Mouse (Mus musculus) hindbrain, embryonic 16.5 days (tissue): ENCODE measurements at regions not wholly inside any gene's neighbourhood (a gene's known extent, or its start where the extent isn't known, plus 50 kb on each side); places are given as distances from the start of the nearest gene placed in this dataset.

Source experiments
- ATAC-seq: fragments of 200-750 bp; cut with Nextera tagmentation; 2 replicates; pipeline ENCODE4 v1.8.0; 2017; ENCODE audit warnings: moderate TSS enrichment, moderate library complexity
- H3K27ac ChIP-seq: fragments of 300-500 bp; sonication (generic); 2 replicates; pipeline ENCODE4 v1.5.1; 2014; ENCODE audit warnings: low read depth, mild to moderate bottlenecking, control low read depth, low read length, moderate library complexity
- H3K27me3 ChIP-seq: fragments of 300-500 bp; sonication (generic); replicated peaks from 2 replicates; pipeline ENCODE4 v1.6.1; 2014; ENCODE audit warnings: low read length; ENCODE audit not compliant: control insufficient read depth, insufficient read depth
- H3K36me3 ChIP-seq: fragments of 300-500 bp; sonication (generic); 2 replicates; pipeline ENCODE4 v1.6.1; 2014; ENCODE audit warnings: mild to moderate bottlenecking, low read length, moderate library complexity, mixed read lengths; ENCODE audit not compliant: control insufficient read depth, insufficient read depth
- H3K4me1 ChIP-seq: fragments of 300-500 bp; sonication (generic); 2 replicates; pipeline ENCODE4 v1.6.1; 2014; ENCODE audit warnings: low read depth, low read length; ENCODE audit not compliant: control insufficient read depth, insufficient read depth
- H3K4me2 ChIP-seq: fragments of 300-500 bp; sonication (generic); 2 replicates; pipeline ENCODE4 v1.6.1; 2014; ENCODE audit warnings: mild to moderate bottlenecking, low read length, control low read depth, moderate library complexity
- H3K4me3 ChIP-seq: fragments of 300-500 bp; sonication (generic); 2 replicates; pipeline ENCODE4 v1.5.1; 2014; ENCODE audit warnings: mild to moderate bottlenecking, low read length, control low read depth, moderate library complexity
- H3K9ac ChIP-seq: fragments of 300-500 bp; sonication (generic); 2 replicates; pipeline ENCODE4 v1.6.1; 2014; ENCODE audit warnings: low read depth, mild to moderate bottlenecking, control low read depth, low read length, moderate library complexity
- H3K9me3 ChIP-seq: fragments of 300-500 bp; sonication (generic); 2 replicates; pipeline ENCODE4 v1.6.1; 2014; ENCODE audit warnings: mild to moderate bottlenecking, low read length, moderate library complexity; ENCODE audit not compliant: control insufficient read depth
- WGBS: fragments of 180-500 bp; shearing (Covaris S2); extraction: QIAGEN DNeasy Blood & Tissue Kit; methylation state at CpG from one replicate; pipeline ENCODE4 v1.1.7; 2014; 5-methylcytosine and 5-hydroxymethylcytosine counted together

DNA sequence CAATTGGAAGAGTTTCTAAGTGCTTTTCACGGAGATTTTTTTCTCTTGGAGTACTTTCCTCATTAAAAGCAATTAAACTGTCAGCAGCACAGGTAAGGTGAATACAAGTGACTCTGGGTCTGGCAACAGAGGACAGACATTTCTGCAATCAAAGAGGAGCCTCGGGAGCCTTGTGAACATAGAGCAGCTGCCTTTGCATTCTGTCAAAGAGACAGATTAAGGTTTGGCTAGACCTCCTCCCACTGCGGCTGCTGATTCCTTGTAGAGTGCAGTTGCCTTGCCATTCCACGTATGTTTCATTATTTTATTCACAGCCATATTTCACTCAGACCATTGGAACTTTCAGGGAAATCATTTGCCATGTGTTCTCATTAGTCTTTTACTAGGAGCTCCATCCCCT lies 563.0 kb upstream of the Gnpda2 start:
- 57% methylated on average over 4 of the region's 4 CpGs for WGBS
- Histone ChIP-seq H3K4me3 (no peak overlapping the region), H3K9me3 (no peaks in the 10 kb centered on the region), H3K36me3 (no peaks in the 10 kb centered on the region), H3K4me1 (no peaks in the 10 kb centered on the region), H3K27ac (no peak overlapping the region), H3K27me3 (no peaks in the 10 kb centered on the region), H3K4me2 (no peak overlapping the region), H3K9ac (no peak overlapping the region)
- peak; percentile 81 for ATAC-seq
